Mouse (Mus musculus): ENCODE data around the gene Eva1c. TPM values are rescaled to one million over a fixed set of nuclear protein-coding genes. Genes with fewer than 3 reads are reported as not detected.

Gene Eva1c
- total RNA-seq, 1 experiment = 2.0 TPM

DNA sequence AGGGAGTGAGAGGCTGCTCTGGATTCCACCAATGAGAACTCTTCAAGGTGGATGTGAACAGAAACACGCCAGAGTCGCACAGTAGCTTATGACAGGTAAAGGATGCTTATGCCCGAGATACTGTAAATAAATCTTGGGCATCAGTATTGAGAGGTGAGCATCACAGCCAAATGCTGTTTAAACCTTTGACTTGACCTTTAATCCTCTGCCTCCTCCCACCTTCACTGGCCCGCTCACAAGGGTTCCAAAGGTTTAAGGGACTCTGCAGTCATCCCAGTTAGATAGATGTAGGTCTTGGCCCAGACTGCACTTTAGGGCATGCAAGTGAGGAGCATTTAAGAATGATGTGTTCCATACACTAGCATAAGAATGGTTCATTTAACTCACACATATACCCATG lies 31.7 kb downstream of the Eva1c start:
- no peaks in the 10 kb centered on the region for H3K4me1 ChIP-seq (ENCODE audit: control insufficient read depth in 2 of 2, insufficient read depth in 2 of 2, low read length in 2 of 2, poor library complexity in 1 of 2)
- H3K9me3 ChIP-seq (ENCODE audit: control insufficient read depth, insufficient read depth, low read depth, low read length) = no peaks in the 10 kb centered on the region
- H3K9ac ChIP-seq (ENCODE audit: insufficient read depth, low read depth, low read length, poor library complexity, severe bottlenecking) = no peak overlapping the region
- DNase-seq (ENCODE audit: low read depth, low spot score) = no peak
- TF ChIP-seq ZNF384 (IDR thresholded peaks at IDR 0.05; ENCODE audit: low read depth, low read length) (no peak), HCFC1 (IDR thresholded peaks at IDR 0.05; ENCODE audit: borderline replicate concordance, insufficient read depth, low read length) (no peak), MAFK (IDR thresholded peaks at IDR 0.05; ENCODE audit: insufficient read depth, low read depth, low read length) (no peak), ZC3H11A (IDR thresholded peaks at IDR 0.05; ENCODE audit: borderline replicate concordance, low read depth, low read length) (no peak), CHD2 (IDR thresholded peaks at IDR 0.05; ENCODE audit: low read depth, low read length) (no peak)
- H3K36me3 ChIP-seq (ENCODE audit: control insufficient read depth, insufficient read depth, low read length, poor library complexity, severe bottlenecking) = no peaks in the 10 kb centered on the region
- in situ Hi-C loops (cut with MboI; ENCODE audit: low sequenced_read_pairs in 2 of 2, unreplicated experiment in 2 of 2) = no loop called here
- H3K4me3 ChIP-seq (ENCODE audit: insufficient read depth in 1 of 2, low read depth in 1 of 2, low read length in 2 of 2, poor library complexity in 1 of 2, severe bottlenecking in 1 of 2) = no peak overlapping the region
- no peak overlapping the region for H3K27ac ChIP-seq (ENCODE audit: insufficient read depth, low read depth, low read length, poor library complexity, severe bottlenecking)

DNA sequence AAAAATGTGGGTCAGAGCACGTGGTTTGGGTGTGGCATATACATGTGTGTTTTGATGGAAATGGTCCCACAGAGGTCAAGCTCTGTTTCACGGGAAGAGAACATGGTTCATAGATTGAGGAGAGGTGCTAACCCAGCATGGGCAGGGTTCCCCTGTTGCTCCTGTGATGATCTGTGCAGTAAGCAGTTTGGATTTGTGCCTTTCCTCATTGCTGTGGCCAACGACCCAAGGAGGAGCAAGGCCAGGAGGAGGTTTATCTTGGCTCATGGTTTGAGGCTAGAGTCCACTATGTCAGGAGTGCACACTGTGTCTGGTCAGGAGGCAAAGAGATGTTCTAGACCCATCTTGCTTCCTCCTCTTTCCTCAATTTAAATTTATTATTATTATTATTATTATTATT lies 36.5 kb downstream of the Eva1c start:
- Histone ChIP-seq H3K9me3 (ENCODE audit: control insufficient read depth, insufficient read depth, low read depth, low read length) (no peaks in the 10 kb centered on the region), H3K4me3 (ENCODE audit: insufficient read depth in 1 of 2, low read depth in 1 of 2, low read length in 2 of 2, poor library complexity in 1 of 2, severe bottlenecking in 1 of 2) (no peak overlapping the region), H3K27ac (ENCODE audit: insufficient read depth, low read depth, low read length, poor library complexity, severe bottlenecking) (no peak overlapping the region), H3K36me3 (ENCODE audit: control insufficient read depth, insufficient read depth, low read length, poor library complexity, severe bottlenecking) (no peaks in the 10 kb centered on the region), H3K9ac (ENCODE audit: insufficient read depth, low read depth, low read length, poor library complexity, severe bottlenecking) (no peak overlapping the region), H3K4me1 (ENCODE audit: control insufficient read depth in 2 of 2, insufficient read depth in 2 of 2, low read length in 2 of 2, poor library complexity in 1 of 2) (peaks cover 3 to 4% of the 10 kb centered on the region in 2 experiments; a peak in 3 of 4 replicates)
- no peak for DNase-seq (ENCODE audit: low read depth, low spot score)
- in situ Hi-C loops (cut with MboI; ENCODE audit: low sequenced_read_pairs in 2 of 2, unreplicated experiment in 2 of 2) = no loop called here
- TF ChIP-seq HCFC1 (IDR thresholded peaks at IDR 0.05; ENCODE audit: borderline replicate concordance, insufficient read depth, low read length) (no peak), ZNF384 (IDR thresholded peaks at IDR 0.05; ENCODE audit: low read depth, low read length) (no peak), CHD2 (IDR thresholded peaks at IDR 0.05; ENCODE audit: low read depth, low read length) (no peak), ZC3H11A (IDR thresholded peaks at IDR 0.05; ENCODE audit: borderline replicate concordance, low read depth, low read length) (no peak), MAFK (IDR thresholded peaks at IDR 0.05; ENCODE audit: insufficient read depth, low read depth, low read length) (no peak)

DNA sequence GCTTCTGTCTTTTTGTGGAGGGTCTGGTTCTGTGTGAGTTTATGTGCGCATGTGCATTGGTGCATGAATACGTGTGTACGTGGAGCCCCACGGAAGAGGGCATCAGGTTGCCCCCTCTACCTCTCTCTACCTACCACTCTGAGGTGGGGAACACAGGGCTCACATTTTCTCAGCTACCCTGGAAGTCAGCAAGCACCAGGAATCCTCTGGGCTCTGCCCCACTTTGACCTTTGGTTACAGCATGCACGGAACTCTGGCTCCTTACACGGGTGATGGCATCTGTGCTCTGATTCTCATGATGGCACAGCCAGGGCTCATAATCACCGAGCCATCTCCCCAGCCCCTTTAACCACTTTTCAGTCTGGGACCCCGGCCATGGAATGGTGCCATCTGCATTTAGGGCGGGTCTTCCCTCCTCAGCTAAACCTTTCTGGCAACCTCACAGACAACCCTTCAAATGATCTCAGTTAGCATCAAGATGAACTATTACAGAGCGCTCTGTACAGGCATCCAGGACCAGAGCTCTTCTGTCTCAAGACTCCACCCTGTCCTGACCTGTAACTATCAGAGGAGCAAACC lies 37.0 kb downstream of the Eva1c start:
- DNase-seq (ENCODE audit: low read depth, low spot score) = no peak
- Histone ChIP-seq H3K4me3 (ENCODE audit: insufficient read depth in 1 of 2, low read depth in 1 of 2, low read length in 2 of 2, poor library complexity in 1 of 2, severe bottlenecking in 1 of 2) (no peak overlapping the region), H3K27ac (ENCODE audit: insufficient read depth, low read depth, low read length, poor library complexity, severe bottlenecking) (no peak overlapping the region), H3K4me1 (ENCODE audit: control insufficient read depth in 2 of 2, insufficient read depth in 2 of 2, low read length in 2 of 2, poor library complexity in 1 of 2) (peaks cover 3 to 8% of the 10 kb centered on the region in 2 experiments; a peak in 3 of 4 replicates), H3K36me3 (ENCODE audit: control insufficient read depth, insufficient read depth, low read length, poor library complexity, severe bottlenecking) (no peaks in the 10 kb centered on the region), H3K9me3 (ENCODE audit: control insufficient read depth, insufficient read depth, low read depth, low read length) (no peaks in the 10 kb centered on the region), H3K9ac (ENCODE audit: insufficient read depth, low read depth, low read length, poor library complexity, severe bottlenecking) (no peak overlapping the region)
- TF ChIP-seq CHD2 (IDR thresholded peaks at IDR 0.05; ENCODE audit: low read depth, low read length) (no peak), HCFC1 (IDR thresholded peaks at IDR 0.05; ENCODE audit: borderline replicate concordance, insufficient read depth, low read length) (no peak), MAFK (IDR thresholded peaks at IDR 0.05; ENCODE audit: insufficient read depth, low read depth, low read length) (no peak), ZNF384 (IDR thresholded peaks at IDR 0.05; ENCODE audit: low read depth, low read length) (no peak), ZC3H11A (IDR thresholded peaks at IDR 0.05; ENCODE audit: borderline replicate concordance, low read depth, low read length) (no peak)
- in situ Hi-C loops (cut with MboI; ENCODE audit: low sequenced_read_pairs in 2 of 2, unreplicated experiment in 2 of 2) = no loop called here

DNA sequence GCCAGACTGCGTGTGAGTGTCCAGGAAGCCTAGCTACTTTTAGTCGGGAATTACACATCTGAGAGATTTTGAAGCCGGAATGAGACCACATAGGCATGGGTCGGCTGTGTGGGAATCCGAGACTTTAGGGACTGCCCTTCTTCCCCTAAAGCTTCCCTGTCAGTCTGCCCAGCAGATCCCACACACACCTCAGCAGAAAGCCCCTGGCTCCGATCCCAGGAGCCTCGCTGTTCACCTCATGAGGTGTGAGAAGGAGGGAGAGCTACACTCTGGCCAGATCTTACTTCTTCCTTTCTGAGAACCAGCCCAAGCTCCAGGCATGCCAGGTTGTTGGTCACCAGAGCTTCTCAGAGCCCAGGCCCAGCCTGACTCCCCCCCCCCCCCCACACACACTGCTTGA lies 38.2 kb downstream of the Eva1c start:
- H3K36me3 ChIP-seq (ENCODE audit: control insufficient read depth, insufficient read depth, low read length, poor library complexity, severe bottlenecking) = no peaks in the 10 kb centered on the region
- no peak overlapping the region for H3K4me3 ChIP-seq (ENCODE audit: insufficient read depth in 1 of 2, low read depth in 1 of 2, low read length in 2 of 2, poor library complexity in 1 of 2, severe bottlenecking in 1 of 2)
- DNase-seq (ENCODE audit: low read depth, low spot score) = no peak
- TF ChIP-seq CHD2 (IDR thresholded peaks at IDR 0.05; ENCODE audit: low read depth, low read length) = no peak
- TF ChIP-seq ZNF384 (IDR thresholded peaks at IDR 0.05; ENCODE audit: low read depth, low read length) = no peak
- TF ChIP-seq MAFK (IDR thresholded peaks at IDR 0.05; ENCODE audit: insufficient read depth, low read depth, low read length) = no peak
- TF ChIP-seq HCFC1 (IDR thresholded peaks at IDR 0.05; ENCODE audit: borderline replicate concordance, insufficient read depth, low read length) = no peak
- TF ChIP-seq ZC3H11A (IDR thresholded peaks at IDR 0.05; ENCODE audit: borderline replicate concordance, low read depth, low read length) = no peak
- H3K27ac ChIP-seq (ENCODE audit: insufficient read depth, low read depth, low read length, poor library complexity, severe bottlenecking) = no peak overlapping the region
- H3K9ac ChIP-seq (ENCODE audit: insufficient read depth, low read depth, low read length, poor library complexity, severe bottlenecking) = no peak overlapping the region
- H3K4me1 ChIP-seq (ENCODE audit: control insufficient read depth in 2 of 2, insufficient read depth in 2 of 2, low read length in 2 of 2, poor library complexity in 1 of 2) = peaks cover 3 to 8% of the 10 kb centered on the region in 2 experiments
- in situ Hi-C loops (cut with MboI; ENCODE audit: low sequenced_read_pairs in 2 of 2, unreplicated experiment in 2 of 2) = no loop called here
- no peaks in the 10 kb centered on the region for H3K9me3 ChIP-seq (ENCODE audit: control insufficient read depth, insufficient read depth, low read depth, low read length)

Measured in ES-E14 (cell line).